Mouse (Mus musculus): ENCODE data around the gene Ubap2. TPM values are rescaled to one million over a fixed set of nuclear protein-coding genes. Genes with fewer than 3 reads are reported as not detected.

The Ubap2 gene
- polyA plus RNA-seq, 1 experiment from 2014 or later: 50.2 TPM

GRCm38 (mm10) chr4:41240916-41241315 is 34.0 kb downstream of the Ubap2 start:
- WGBS: 87% methylated on average over 3 of the region's 3 CpGs
- DNase-seq (ENCODE audit: low spot score) (no peak), ATAC-seq (ENCODE audit: low FRiP score) (no peak)
- Histone ChIP-seq H3K9ac (no peak overlapping the region), H3K9me3 (ENCODE audit: control insufficient read depth, low read length) (no peaks in the 10 kb centered on the region), H3K27ac (no peak overlapping the region), H3K36me3 (replicated peaks; ENCODE audit: control insufficient read depth, insufficient read depth) (no peaks in the 10 kb centered on the region; the same call in 1 of the 2 replicates), H3K4me1 (replicated peaks; ENCODE audit: control insufficient read depth, insufficient read depth, low read length) (no peaks in the 10 kb centered on the region), H3K4me3 (replicated peaks; ENCODE audit: low read length) (no peak overlapping the region), H3K4me2 (replicated peaks) (no peak overlapping the region), H3K27me3 (ENCODE audit: control insufficient read depth, insufficient read depth, low read length) (no peaks in the 10 kb centered on the region)

- Histone ChIP-seq H3K27ac (no peak overlapping the region), H3K27me3 (ENCODE audit: control insufficient read depth, insufficient read depth, low read length) (no peaks in the 10 kb centered on the region), H3K4me2 (replicated peaks) (no peak overlapping the region), H3K36me3 (replicated peaks; ENCODE audit: control insufficient read depth, insufficient read depth) (peaks cover 40% of the 10 kb centered on the region), H3K4me1 (replicated peaks; ENCODE audit: control insufficient read depth, insufficient read depth, low read length) (no peaks in the 10 kb centered on the region), H3K4me3 (replicated peaks; ENCODE audit: low read length) (no peak overlapping the region), H3K9me3 (ENCODE audit: control insufficient read depth, low read length) (no peaks in the 10 kb centered on the region), H3K9ac (no peak overlapping the region)
- 87% methylated on average over 5 of the region's 5 CpGs for WGBS
- DNase-seq (ENCODE audit: low spot score): no peak
- ATAC-seq (ENCODE audit: low FRiP score): no peak
Observed at GRCm38 (mm10) chr4:41235621-41236020, 39.3 kb downstream of the Ubap2 start.

DNA sequence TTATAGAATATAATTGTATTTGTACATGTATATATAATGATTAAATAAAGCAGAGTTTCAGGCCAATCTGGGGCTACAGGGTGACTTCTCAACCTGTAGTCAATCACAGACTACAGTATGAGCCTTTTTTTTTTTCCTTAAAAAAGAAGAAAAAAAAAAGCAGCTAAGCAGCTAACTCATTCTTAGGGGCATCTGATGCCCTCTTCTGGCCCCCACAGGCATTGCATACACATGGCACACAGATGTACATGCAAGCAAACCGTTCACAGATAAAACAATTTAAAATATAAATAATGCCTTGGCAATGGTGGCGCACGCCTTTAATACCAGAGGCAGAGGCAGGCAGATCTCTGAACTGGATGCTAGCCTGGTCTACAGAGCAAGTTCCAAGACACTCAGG is 48.6 kb downstream of the Ubap2 start:
- Histone ChIP-seq H3K4me2 (replicated peaks) (no peak overlapping the region), H3K4me1 (replicated peaks; ENCODE audit: control insufficient read depth, insufficient read depth, low read length) (no peaks in the 10 kb centered on the region), H3K9me3 (ENCODE audit: control insufficient read depth, low read length) (no peaks in the 10 kb centered on the region), H3K27me3 (ENCODE audit: control insufficient read depth, insufficient read depth, low read length) (no peaks in the 10 kb centered on the region), H3K36me3 (replicated peaks; ENCODE audit: control insufficient read depth, insufficient read depth) (peaks cover 100% of the 10 kb centered on the region), H3K27ac (no peak overlapping the region), H3K4me3 (replicated peaks; ENCODE audit: low read length) (no peak overlapping the region), H3K9ac (no peak overlapping the region)
- DNase-seq (ENCODE audit: low spot score) (peak; percentile 33), ATAC-seq (ENCODE audit: low FRiP score) (no peak)
- WGBS: 93% methylated on average over 3 of the region's 3 CpGs

DNA sequence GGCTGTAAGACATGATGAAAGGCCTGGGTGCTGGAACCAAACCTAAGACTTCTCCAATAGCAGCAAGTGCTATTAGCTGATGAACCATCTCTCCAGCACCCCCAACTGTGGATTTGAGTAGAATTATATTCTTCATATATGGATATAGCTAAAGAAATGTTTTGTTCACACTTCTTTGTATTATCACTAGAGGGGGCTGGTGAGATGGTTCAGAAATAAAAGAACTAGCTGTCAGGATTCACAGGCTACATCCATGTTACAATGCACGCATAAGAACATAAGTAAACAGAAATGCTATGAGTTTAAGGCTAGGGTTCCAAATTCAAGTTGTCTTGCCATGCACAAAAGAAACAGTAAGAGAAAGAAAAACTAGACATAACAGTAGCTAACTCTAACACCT is 49.5 kb downstream of the Ubap2 start:
- H3K4me1 ChIP-seq (replicated peaks; ENCODE audit: control insufficient read depth, insufficient read depth, low read length): no peaks in the 10 kb centered on the region
- no peaks in the 10 kb centered on the region for H3K27me3 ChIP-seq (ENCODE audit: control insufficient read depth, insufficient read depth, low read length)
- no peak overlapping the region for H3K9ac ChIP-seq
- no peak overlapping the region for H3K4me3 ChIP-seq (replicated peaks; ENCODE audit: low read length)
- no peak overlapping the region for H3K4me2 ChIP-seq (replicated peaks)
- H3K27ac ChIP-seq: no peak overlapping the region
- DNase-seq (ENCODE audit: low spot score) (peak; percentile 64), ATAC-seq (ENCODE audit: low FRiP score) (no peak)
- WGBS: 84% methylated on average over 1 of the region's 1 CpGs
- peaks cover 100% of the 10 kb centered on the region for H3K36me3 ChIP-seq (replicated peaks; ENCODE audit: control insufficient read depth, insufficient read depth)
- no peaks in the 10 kb centered on the region for H3K9me3 ChIP-seq (ENCODE audit: control insufficient read depth, low read length)

DNA sequence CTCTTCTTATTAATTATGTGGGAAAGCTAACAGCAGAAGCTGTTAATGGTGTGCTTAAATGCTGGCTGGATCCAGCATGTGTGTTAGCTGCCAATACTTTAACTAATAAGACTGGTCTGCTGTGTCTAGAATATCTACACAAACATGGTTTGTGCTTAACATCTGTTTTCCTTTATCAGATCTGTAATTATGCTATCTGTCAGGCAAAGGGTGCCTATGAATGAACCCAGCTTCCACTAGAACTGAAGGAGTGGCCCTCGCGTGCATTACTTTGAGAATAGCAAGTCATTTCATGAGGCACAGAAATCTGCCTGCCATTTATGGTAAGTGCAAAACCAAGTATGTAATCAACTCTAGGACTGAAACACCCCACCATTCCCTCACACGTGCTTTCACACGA is 66.9 kb downstream of the Ubap2 start:
- 91% methylated on average over 4 of the region's 4 CpGs for WGBS
- Histone ChIP-seq H3K9ac (no peak overlapping the region), H3K4me1 (replicated peaks; ENCODE audit: control insufficient read depth, insufficient read depth, low read length) (no peaks in the 10 kb centered on the region)

DNA sequence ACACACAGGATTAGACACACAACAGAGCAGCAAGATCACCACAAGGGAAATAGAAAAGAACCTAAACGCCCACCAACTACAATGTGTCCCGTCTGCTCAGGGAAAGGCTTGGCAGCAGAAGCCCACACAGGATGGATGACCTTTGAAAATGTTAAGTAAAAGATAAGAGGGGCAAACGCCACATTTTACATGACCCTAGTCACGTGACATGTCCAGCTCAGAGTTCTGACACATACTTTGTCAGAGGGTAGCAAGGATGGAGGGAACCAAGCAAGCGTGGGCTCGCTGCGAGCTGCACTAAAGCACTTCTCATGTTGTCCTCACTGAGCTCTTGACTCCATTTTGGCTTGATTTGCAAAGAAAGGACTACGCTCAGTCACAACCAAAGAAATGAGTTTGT is 69.2 kb downstream of the Ubap2 start:
- Histone ChIP-seq H3K9me3 (ENCODE audit: control insufficient read depth, low read length) (no peaks in the 10 kb centered on the region), H3K4me1 (replicated peaks; ENCODE audit: control insufficient read depth, insufficient read depth, low read length) (no peaks in the 10 kb centered on the region), H3K4me2 (replicated peaks) (no peak overlapping the region), H3K27ac (no peak overlapping the region), H3K36me3 (replicated peaks; ENCODE audit: control insufficient read depth, insufficient read depth) (peaks cover 97% of the 10 kb centered on the region), H3K4me3 (replicated peaks; ENCODE audit: low read length) (no peak overlapping the region), H3K9ac (no peak overlapping the region), H3K27me3 (ENCODE audit: control insufficient read depth, insufficient read depth, low read length) (no peaks in the 10 kb centered on the region)
- DNase-seq (ENCODE audit: low spot score): no peak
- 93% methylated on average over 8 of the region's 8 CpGs for WGBS
- ATAC-seq (ENCODE audit: low FRiP score): no peak

More for the DNA sequence above, 66.9 kb downstream of the Ubap2 start:
- Histone ChIP-seq H3K4me2 (replicated peaks) (no peak overlapping the region), H3K4me3 (replicated peaks; ENCODE audit: low read length) (no peak overlapping the region), H3K27me3 (ENCODE audit: control insufficient read depth, insufficient read depth, low read length) (no peaks in the 10 kb centered on the region), H3K9me3 (ENCODE audit: control insufficient read depth, low read length) (no peaks in the 10 kb centered on the region), H3K36me3 (replicated peaks; ENCODE audit: control insufficient read depth, insufficient read depth) (peaks cover 95% of the 10 kb centered on the region), H3K27ac (no peak overlapping the region)
- no peak for ATAC-seq (ENCODE audit: low FRiP score)
- DNase-seq (ENCODE audit: low spot score): no peak

DNA sequence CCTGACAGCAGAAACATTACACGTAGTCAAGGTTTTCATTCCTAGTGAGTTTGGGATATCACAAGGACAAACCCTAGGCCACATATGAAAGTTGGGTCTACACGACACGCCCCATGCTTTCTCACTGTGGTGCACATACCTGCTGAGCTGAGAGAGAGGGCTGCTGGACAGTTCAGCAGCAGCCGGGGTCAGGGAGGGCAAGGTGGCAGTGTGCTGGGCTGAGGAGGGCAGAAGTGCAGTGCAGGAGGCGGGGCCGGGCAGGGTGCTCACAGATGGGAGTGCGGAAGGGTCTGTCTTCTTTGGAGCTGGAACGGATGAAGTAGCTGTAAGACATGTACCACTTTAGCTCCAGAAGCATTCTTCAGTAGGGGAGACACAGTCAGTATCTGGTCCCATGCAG is 72.8 kb downstream of the Ubap2 start:
- H3K9ac ChIP-seq: no peak overlapping the region
- H3K9me3 ChIP-seq (ENCODE audit: control insufficient read depth, low read length): no peaks in the 10 kb centered on the region
- H3K27ac ChIP-seq: no peak overlapping the region
- H3K36me3 ChIP-seq (replicated peaks; ENCODE audit: control insufficient read depth, insufficient read depth): peaks cover 97% of the 10 kb centered on the region
- no peak overlapping the region for H3K4me2 ChIP-seq (replicated peaks)
- ATAC-seq (ENCODE audit: low FRiP score) (no peak), DNase-seq (ENCODE audit: low spot score) (no peak)
- H3K27me3 ChIP-seq (ENCODE audit: control insufficient read depth, insufficient read depth, low read length): no peaks in the 10 kb centered on the region
- WGBS: 93% methylated on average over 8 of the region's 8 CpGs
- H3K4me3 ChIP-seq (replicated peaks; ENCODE audit: low read length): no peak overlapping the region
- H3K4me1 ChIP-seq (replicated peaks; ENCODE audit: control insufficient read depth, insufficient read depth, low read length): no peaks in the 10 kb centered on the region

GRCm38 (mm10) chr4:41196861-41197610 is 77.9 kb downstream of the Ubap2 start:
- Histone ChIP-seq H3K4me1 (replicated peaks; ENCODE audit: control insufficient read depth, insufficient read depth, low read length) (no peaks in the 10 kb centered on the region), H3K4me2 (replicated peaks) (no peak overlapping the region), H3K27me3 (ENCODE audit: control insufficient read depth, insufficient read depth, low read length) (no peaks in the 10 kb centered on the region), H3K9me3 (ENCODE audit: control insufficient read depth, low read length) (no peaks in the 10 kb centered on the region), H3K4me3 (replicated peaks; ENCODE audit: low read length) (no peak overlapping the region), H3K9ac (no peak overlapping the region), H3K36me3 (replicated peaks; ENCODE audit: control insufficient read depth, insufficient read depth) (peaks cover 99% of the 10 kb centered on the region), H3K27ac (no peak overlapping the region)
- DNase-seq (ENCODE audit: low spot score) (no peak), ATAC-seq (ENCODE audit: low FRiP score) (no peak)
- WGBS: 60% methylated on average over 3 of the region's 3 CpGs

DNA sequence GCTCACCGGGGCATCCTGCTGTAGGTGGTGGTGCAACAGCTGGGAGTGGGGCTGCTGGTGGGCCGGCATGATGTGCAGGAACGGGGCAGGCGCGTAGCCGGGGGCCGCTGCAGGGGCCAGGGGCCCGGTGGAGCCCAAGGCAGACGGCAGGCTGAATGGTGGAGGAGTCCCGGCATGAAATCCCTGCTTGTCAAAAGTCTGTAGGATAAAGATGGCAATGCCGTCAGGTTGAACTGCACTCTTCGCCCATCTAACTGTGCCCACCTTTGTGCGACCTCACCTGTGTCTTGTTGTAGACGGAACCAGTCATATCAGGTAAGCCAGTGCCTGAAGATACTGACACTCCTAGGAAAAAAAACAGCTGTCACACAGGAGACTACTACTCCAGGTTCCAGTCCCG is 79.6 kb downstream of the Ubap2 start:
- DNase-seq (ENCODE audit: low spot score) (no peak), ATAC-seq (ENCODE audit: low FRiP score) (no peak)
- H3K4me1 ChIP-seq (replicated peaks; ENCODE audit: control insufficient read depth, insufficient read depth, low read length): no peaks in the 10 kb centered on the region
- WGBS: 89% methylated on average over 15 of the region's 15 CpGs
- H3K27me3 ChIP-seq (ENCODE audit: control insufficient read depth, insufficient read depth, low read length): no peaks in the 10 kb centered on the region
- no peaks in the 10 kb centered on the region for H3K9me3 ChIP-seq (ENCODE audit: control insufficient read depth, low read length)
- peaks cover 98% of the 10 kb centered on the region for H3K36me3 ChIP-seq (replicated peaks; ENCODE audit: control insufficient read depth, insufficient read depth)
- H3K4me3 ChIP-seq (replicated peaks; ENCODE audit: low read length): no peak overlapping the region
- no peak overlapping the region for H3K9ac ChIP-seq
- no peak overlapping the region for H3K4me2 ChIP-seq (replicated peaks)
- H3K27ac ChIP-seq: no peak overlapping the region
